Mouse (Mus musculus) stomach, postnatal 0 days (tissue): ENCODE measurements around the gene Kat2b. TPM values are rescaled to one million over a fixed set of nuclear protein-coding genes. Genes with fewer than 3 reads are reported as not detected.
"Not testable (repeated sequence)": the region's sequence is repeated elsewhere in the genome, so short reads cannot be mapped to it uniquely, and the experiment has no call there.

Experiments
- ATAC-seq: fragments of 200-750 bp; cut with Nextera tagmentation; 2 replicates; pipeline ENCODE4 v1.8.0; 2017; ENCODE audit not compliant: low FRiP score, low TSS enrichment
- DNase-seq: peaks from one replicate; pipeline ENCODE4 v3.0.0-alpha.2; 2016; ENCODE audit warnings: low spot score
- H3K27ac ChIP-seq: fragments of 300-500 bp; sonication (generic); replicated peaks from 2 replicates; pipeline ENCODE4 v1.5.1; 2014; ENCODE audit warnings: mild to moderate bottlenecking, control low read depth
- H3K27me3 ChIP-seq: fragments of 300-500 bp; sonication (generic); 2 replicates; pipeline ENCODE4 v1.6.1; 2014; ENCODE audit warnings: low read length; ENCODE audit not compliant: control insufficient read depth, insufficient read depth
- H3K36me3 ChIP-seq: fragments of 300-500 bp; sonication (generic); 2 replicates; pipeline ENCODE4 v1.6.1; 2014; ENCODE audit warnings: low read length, mixed read lengths; ENCODE audit not compliant: control insufficient read depth, insufficient read depth
- H3K4me1 ChIP-seq: fragments of 300-500 bp; sonication (generic); replicated peaks from 2 replicates; pipeline ENCODE4 v1.6.1; 2014; ENCODE audit warnings: antibody characterized with exemption; ENCODE audit not compliant: control insufficient read depth, insufficient read depth
- H3K4me2 ChIP-seq: fragments of 300-500 bp; sonication (generic); replicated peaks from 2 replicates; pipeline ENCODE4 v1.6.1; 2014; ENCODE audit warnings: low read depth, mild to moderate bottlenecking, control low read depth, moderate library complexity
- H3K4me3 ChIP-seq: fragments of 300-500 bp; sonication (generic); 2 replicates; pipeline ENCODE4 v1.5.1; 2014; ENCODE audit warnings: low read depth, low read length, control low read depth
- H3K9ac ChIP-seq: fragments of 300-500 bp; sonication (generic); 2 replicates; pipeline ENCODE4 v1.6.1; 2014; ENCODE audit warnings: mild to moderate bottlenecking, low read length, control low read depth, mixed read lengths
- H3K9me3 ChIP-seq: fragments of 300-500 bp; sonication (generic); 2 replicates; pipeline ENCODE4 v1.6.1; 2016; ENCODE audit warnings: low read length; ENCODE audit not compliant: control insufficient read depth
- CTCF ChIP-seq: IDR thresholded peaks from 2 replicates; pipeline ENCODE4 v1.5.1; 2016; ENCODE audit warnings: antibody characterized with exemption, low read depth, mild to moderate bottlenecking, moderate library complexity
- EP300 ChIP-seq: optimal IDR thresholded peaks from 2 replicates; pipeline ENCODE3; 2016; ENCODE audit warnings: antibody characterized with exemption
- WGBS: fragments of 180-500 bp; shearing (Covaris S2); extraction: QIAGEN DNeasy Blood & Tissue Kit; methylation state at CpG from one replicate; pipeline ENCODE4 v1.1.7; 2014; 5-methylcytosine and 5-hydroxymethylcytosine counted together
- polyA plus RNA-seq: library from polyadenylated mRNA; unstranded; fragments of >200 nt; fragmentation: Nextera tagmentation; extraction: Ambion mirVana; gene quantifications from 2 replicates; pipeline ENCODE4 v1.2.1, GENCODE M21; 2015

The Kat2b gene
- polyA plus RNA-seq, 1 experiment from 2014 or later = 4.9 TPM

GRCm38 (mm10) chr17:53718474-53718873, 151.8 kb downstream of the Kat2b start:
- no peak overlapping the region for H3K4me3 ChIP-seq
- no peaks in the 10 kb centered on the region for H3K27me3 ChIP-seq
- TF ChIP-seq EP300 (no peak), CTCF (no peak)
- no peak overlapping the region for H3K9ac ChIP-seq
- no peaks in the 10 kb centered on the region for H3K36me3 ChIP-seq
- no peak overlapping the region for H3K4me2 ChIP-seq
- 61% methylated on average over 1 of the region's 1 CpGs for WGBS
- H3K9me3 ChIP-seq = no peaks in the 10 kb centered on the region
- H3K27ac ChIP-seq = no peak overlapping the region
- DNase-seq = no peak
- H3K4me1 ChIP-seq = no peaks in the 10 kb centered on the region
- no peak for ATAC-seq

GRCm38 (mm10) chr17:53718916-53719315, 152.3 kb downstream of the Kat2b start:
- H3K9ac ChIP-seq, H3K36me3 ChIP-seq, H3K27me3 ChIP-seq, ATAC-seq, DNase-seq, H3K4me2 ChIP-seq, H3K4me3 ChIP-seq, H3K9me3 ChIP-seq, H3K27ac ChIP-seq, H3K4me1 ChIP-seq: not testable (repeated sequence)
- WGBS = 87% methylated on average over 3 of the region's 3 CpGs

Other genes starting within 250 kb of the Kat2b start
- 0.44 and 0.46 TPM in 2 replicates for gene Efhb, start 103.5 kb upstream of the Kat2b start, polyA plus RNA-seq
- 108 and 109 TPM in 2 replicates for gene Rab5a, start 87.6 kb upstream of the Kat2b start, polyA plus RNA-seq
- gene Pp2d1, start 27.4 kb upstream of the Kat2b start, polyA plus RNA-seq = 0.12 and 0.22 TPM in 2 replicates
- 10.3 and 14.0 TPM in 2 replicates for gene Sgo1, start 122.5 kb downstream of the Kat2b start, polyA plus RNA-seq